ENCODE assay signal across 17 mouse cellular contexts in genomic region chr9:42745982-42746381, GRCm38 (mm10).
"Had no signal": no experiment of that assay in that cellular context is flagged by ENCODE, and none has a peak within 500 bp of the region (broad histone marks: within the 10 kb centered on the region; RNA-seq: fewer than 3 reads in every experiment).

No protein-coding gene starts in this region.

- H3K36me3 ChIP-seq: intestine, embryonic 15.5 days; limb, embryonic 15.5 days; liver, embryonic 12.5 days; midbrain, embryonic 10.5 days; neural tube, embryonic 15.5 days had no signal

- H3K27ac ChIP-seq: hindbrain, postnatal 0 days; intestine, embryonic 15.5 days; limb, embryonic 15.5 days; liver, embryonic 12.5 days; midbrain, embryonic 10.5 days; neural tube, embryonic 15.5 days had no signal

- H3K4me2 ChIP-seq: intestine, embryonic 15.5 days; limb, embryonic 15.5 days; liver, embryonic 12.5 days; lung, embryonic 14.5 days; neural tube, embryonic 15.5 days had no signal

- H3K9ac ChIP-seq: intestine, embryonic 15.5 days; limb, embryonic 15.5 days; liver, embryonic 12.5 days; lung, embryonic 14.5 days; neural tube, embryonic 15.5 days had no signal

- H3K4me1 ChIP-seq: limb, embryonic 15.5 days; liver, embryonic 12.5 days; midbrain, embryonic 10.5 days had no signal

- H3K9me3 ChIP-seq: intestine, embryonic 15.5 days; limb, embryonic 15.5 days; liver, embryonic 12.5 days; midbrain, embryonic 10.5 days; neural tube, embryonic 15.5 days had no signal

- H3K27me3 ChIP-seq: intestine, embryonic 15.5 days; limb, embryonic 15.5 days; liver, embryonic 12.5 days; neural tube, embryonic 15.5 days had no signal

- ATAC-seq: hindbrain, postnatal 0 days; intestine, embryonic 15.5 days; liver, embryonic 12.5 days had no signal

- H3K4me3 ChIP-seq: intestine, embryonic 15.5 days; limb, embryonic 15.5 days; liver, embryonic 12.5 days; midbrain, embryonic 10.5 days; myocyte; neural tube, embryonic 15.5 days had no signal

- DNase-seq: kidney, adult 8-10 months; layer of hippocampus, postnatal 36 days; lung, embryonic 14.5 days; lung, postnatal 10 days; lung, postnatal 4 days; midbrain, embryonic 14.5 days; right cerebral cortex, postnatal 4 days; spleen, adult 18-20 months; thymus, adult 18-20 months; thymus, postnatal 25 days had no signal
